Mouse (Mus musculus): Measurements from ENCODE around the gene Nek7. TPM values are rescaled to one million over a fixed set of nuclear protein-coding genes. Genes with fewer than 3 reads are reported as not detected.

Nek7 gene
- 17.2 and 17.6 TPM in 2 replicates for polyA plus RNA-seq (2016; fragmentation: Nextera tagmentation; extraction: Ambion mirVana)

DNA sequence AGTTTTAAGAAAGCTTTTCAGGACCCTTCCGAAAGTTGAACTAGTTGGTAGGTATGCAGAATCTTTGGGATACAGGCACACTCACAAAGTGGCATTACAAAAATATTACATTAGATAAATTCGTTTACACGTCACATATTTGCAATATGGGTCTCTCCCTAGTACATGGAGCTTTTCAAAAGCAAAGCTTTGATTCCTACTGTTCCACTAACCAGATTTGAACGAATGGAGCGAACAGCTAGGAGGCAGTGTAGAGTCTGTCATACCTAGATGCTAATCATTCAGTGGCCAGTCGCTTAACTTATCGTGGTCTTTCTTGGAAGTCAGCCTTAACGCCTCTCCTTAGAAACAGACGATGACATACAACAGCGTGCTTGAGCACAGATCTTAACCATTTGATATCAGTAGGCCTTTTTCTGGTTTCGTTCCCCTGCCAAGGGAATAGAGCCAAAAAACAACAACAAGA, at the start of gene Nek7:
Gene Nek7, minus strand, starts transcription at position 146 of the 466 bp plus-strand sequence.
- Histone ChIP-seq H3K4me1 (peaks cover 3% of the 10 kb centered on the region; the same call in 1 of the 2 replicates), H3K36me3 (no peaks in the 10 kb centered on the region), H3K9me3 (no peaks in the 10 kb centered on the region), H3K27ac (peak within 1 kb of the TSS; percentile 64; the same call in 1 of the 2 replicates), H3K9ac (peak within 1 kb of the TSS; percentile 76), H3K27me3 (replicated peaks) (no peaks in the 10 kb centered on the region), H3K4me2 (replicated peaks) (peak within 1 kb of the TSS; percentile 77), H3K4me3 (peak within 1 kb of the TSS; percentile 91)
- WGBS: 4% methylated on average over 11 of the region's 11 CpGs
- ATAC-seq (ENCODE audit: low FRiP score, low read depth): no peak

DNA sequence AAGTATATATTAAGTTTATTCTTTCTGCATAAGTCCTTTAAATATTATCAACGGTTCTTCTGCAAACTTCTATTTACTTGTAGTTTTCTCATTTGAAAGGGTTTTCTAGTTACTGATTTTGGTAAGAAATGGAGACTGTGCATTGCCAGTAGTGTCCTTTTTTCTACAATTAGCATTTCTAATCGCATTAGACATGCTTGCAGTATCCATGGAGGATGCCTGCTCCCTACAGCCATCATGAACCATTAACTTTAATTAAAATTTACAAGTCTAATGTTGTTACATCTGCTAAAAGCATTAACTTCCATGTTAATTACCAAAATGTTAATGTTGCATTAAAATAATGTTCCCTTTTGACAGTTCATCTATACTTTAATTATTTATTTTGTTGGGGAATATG, 42.4 kb upstream of the Nek7 start:
- ATAC-seq (ENCODE audit: low FRiP score, low read depth): peak; percentile 91
- Histone ChIP-seq H3K4me3 (no peak overlapping the region), H3K4me1 (no peaks in the 10 kb centered on the region), H3K9ac (no peak overlapping the region), H3K4me2 (replicated peaks) (no peak overlapping the region), H3K27ac (no peak overlapping the region), H3K36me3 (no peaks in the 10 kb centered on the region), H3K27me3 (replicated peaks) (no peaks in the 10 kb centered on the region), H3K9me3 (no peaks in the 10 kb centered on the region)
- 44% methylated on average over 2 of the region's 2 CpGs for WGBS

DNA sequence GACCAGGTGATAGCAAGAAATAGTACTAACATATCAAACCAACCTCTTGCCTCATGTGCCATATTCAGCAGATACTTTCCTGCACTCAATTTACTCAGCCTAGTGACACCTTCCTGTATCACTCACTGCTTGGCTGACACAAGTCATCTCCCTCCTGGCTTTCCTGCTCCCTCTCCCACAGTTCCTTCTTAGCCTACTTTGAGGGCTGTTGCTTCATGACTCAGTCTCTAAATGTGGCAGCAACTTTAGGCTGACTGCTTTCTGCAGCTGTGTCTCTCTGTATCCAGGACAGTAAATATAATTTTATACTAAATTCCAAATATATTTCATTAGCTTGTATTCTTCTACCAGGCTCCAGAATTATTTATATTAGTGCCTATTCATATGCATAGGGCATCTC, 34.3 kb upstream of the Nek7 start:
- no peak for ATAC-seq (ENCODE audit: low FRiP score, low read depth)
- Histone ChIP-seq H3K27me3 (replicated peaks) (no peaks in the 10 kb centered on the region), H3K4me1 (no peaks in the 10 kb centered on the region), H3K9me3 (no peaks in the 10 kb centered on the region), H3K27ac (no peak overlapping the region), H3K9ac (no peak overlapping the region), H3K36me3 (no peaks in the 10 kb centered on the region), H3K4me2 (replicated peaks) (no peak overlapping the region), H3K4me3 (no peak overlapping the region)

GRCm38 (mm10) chr1:138644991-138645390, 25.1 kb upstream of the Nek7 start:
- H3K36me3 ChIP-seq: no peaks in the 10 kb centered on the region
- 89% methylated on average over 3 of the region's 3 CpGs for WGBS

DNA sequence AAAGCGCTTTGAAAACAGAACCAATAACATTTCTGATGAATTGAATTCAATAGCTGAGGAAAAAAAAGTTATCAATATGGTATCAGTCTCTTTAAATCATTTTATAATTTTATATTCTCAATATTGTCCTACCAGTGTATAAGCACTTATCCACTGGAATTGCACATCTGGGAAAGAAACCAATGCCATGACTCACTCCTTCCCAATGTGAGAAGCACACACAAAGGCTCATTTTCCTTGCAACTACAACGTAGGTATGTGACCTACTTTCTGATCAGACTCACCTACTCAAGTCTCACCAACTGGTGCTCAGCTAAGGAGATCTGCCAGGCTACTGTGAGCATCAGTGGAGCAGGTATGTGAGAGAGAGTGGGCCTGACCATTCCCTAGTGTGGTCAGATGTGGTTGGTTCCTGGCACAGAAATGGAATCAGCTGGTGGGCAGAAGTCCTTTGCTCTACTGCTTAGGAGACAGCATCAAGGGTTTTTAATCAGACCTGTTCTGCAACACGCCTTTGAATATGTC, 23.4 kb upstream of the Nek7 start:
- no peak overlapping the region for H3K4me3 ChIP-seq
- H3K9me3 ChIP-seq: no peaks in the 10 kb centered on the region
- no peak overlapping the region for H3K27ac ChIP-seq
- ATAC-seq (ENCODE audit: low FRiP score, low read depth): no peak
- no peak overlapping the region for H3K9ac ChIP-seq
- no peaks in the 10 kb centered on the region for H3K36me3 ChIP-seq
- H3K4me1 ChIP-seq: no peaks in the 10 kb centered on the region
- no peaks in the 10 kb centered on the region for H3K27me3 ChIP-seq (replicated peaks)
- no peak overlapping the region for H3K4me2 ChIP-seq (replicated peaks)
- 85% methylated on average over 3 of the region's 3 CpGs for WGBS

More at GRCm38 (mm10) chr1:138644991-138645390, 25.1 kb upstream of the Nek7 start:
- Histone ChIP-seq H3K4me3 (no peak overlapping the region), H3K4me2 (replicated peaks) (no peak overlapping the region), H3K9me3 (no peaks in the 10 kb centered on the region), H3K27me3 (replicated peaks) (no peaks in the 10 kb centered on the region), H3K27ac (no peak overlapping the region), H3K9ac (no peak overlapping the region), H3K4me1 (no peaks in the 10 kb centered on the region)
- no peak for ATAC-seq (ENCODE audit: low FRiP score, low read depth)

DNA sequence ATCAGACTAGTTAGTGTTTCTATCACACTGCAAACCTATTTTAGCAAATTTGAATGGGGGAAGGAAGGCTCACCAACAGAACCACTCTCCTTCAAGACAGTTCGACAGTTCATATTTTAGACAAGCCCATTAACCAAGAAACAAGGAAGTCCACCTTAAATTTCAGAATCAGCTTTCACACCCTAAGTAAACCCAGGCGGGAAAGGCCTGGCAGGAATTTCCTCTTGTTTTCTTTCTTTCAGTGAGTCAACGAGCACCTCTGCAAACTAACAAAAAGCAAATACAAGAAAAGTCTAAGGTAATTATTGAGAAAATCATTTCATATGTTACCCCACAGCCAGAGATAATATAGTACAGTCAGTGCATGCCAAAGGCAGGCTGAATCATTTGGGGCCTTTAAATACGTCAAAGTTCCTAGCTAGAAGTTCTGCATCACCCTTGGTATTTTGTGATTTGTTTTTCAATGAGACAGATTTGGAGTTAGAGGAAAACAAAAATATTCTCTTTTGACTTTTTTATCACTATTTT, 21.1 kb upstream of the Nek7 start:
- whole genome bisulfite sequencing: 76% methylated on average over 4 of the region's 4 CpGs
- no peaks in the 10 kb centered on the region for H3K27me3 ChIP-seq (replicated peaks)
- H3K4me2 ChIP-seq (replicated peaks): no peak overlapping the region
- H3K36me3 ChIP-seq: no peaks in the 10 kb centered on the region
- no peak for ATAC-seq (ENCODE audit: low FRiP score, low read depth)
- H3K9ac ChIP-seq: no peak overlapping the region
- H3K4me3 ChIP-seq: no peak overlapping the region
- H3K9me3 ChIP-seq: no peaks in the 10 kb centered on the region
- H3K4me1 ChIP-seq: no peaks in the 10 kb centered on the region
- H3K27ac ChIP-seq: no peak overlapping the region

- Histone ChIP-seq H3K4me1 (no peaks in the 10 kb centered on the region), H3K36me3 (no peaks in the 10 kb centered on the region), H3K4me2 (replicated peaks) (no peak overlapping the region), H3K4me3 (no peak overlapping the region), H3K27ac (no peak overlapping the region), H3K27me3 (replicated peaks) (no peaks in the 10 kb centered on the region), H3K9me3 (no peaks in the 10 kb centered on the region), H3K9ac (no peak overlapping the region)
- ATAC-seq (ENCODE audit: low FRiP score, low read depth): no peak
Observed at GRCm38 (mm10) chr1:138637850-138638249, 17.9 kb upstream of the Nek7 start.

GRCm38 (mm10) chr1:138634561-138634960, 14.6 kb upstream of the Nek7 start:
- no peak for ATAC-seq (ENCODE audit: low FRiP score, low read depth)
- no peaks in the 10 kb centered on the region for H3K9me3 ChIP-seq
- H3K27ac ChIP-seq: no peak overlapping the region
- no peaks in the 10 kb centered on the region for H3K27me3 ChIP-seq (replicated peaks)
- H3K4me3 ChIP-seq: no peak overlapping the region
- no peak overlapping the region for H3K9ac ChIP-seq
- no peaks in the 10 kb centered on the region for H3K36me3 ChIP-seq
- no peaks in the 10 kb centered on the region for H3K4me1 ChIP-seq
- WGBS: 82% methylated on average over 1 of the region's 1 CpGs
- H3K4me2 ChIP-seq (replicated peaks): no peak overlapping the region

DNA sequence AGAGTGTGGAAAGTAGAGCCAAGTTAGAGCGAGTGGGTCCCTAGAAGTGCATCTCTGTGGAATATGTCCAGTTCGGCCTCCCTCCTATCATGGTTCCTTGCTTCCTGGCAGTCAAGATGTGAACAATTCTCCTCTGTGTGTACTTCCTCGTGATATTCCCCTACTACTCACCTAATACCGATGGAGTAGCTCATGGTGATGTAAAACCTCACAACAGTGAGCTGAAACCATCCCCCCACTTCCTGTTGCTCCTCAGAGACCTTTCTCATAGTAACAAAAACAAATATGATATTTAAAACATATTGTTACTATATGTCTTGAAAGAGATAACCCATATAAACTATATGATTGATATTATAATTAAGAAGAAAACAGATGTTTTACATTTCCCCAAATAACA, 9.0 kb upstream of the Nek7 start:
- Histone ChIP-seq H3K36me3 (no peaks in the 10 kb centered on the region), H3K9ac (no peak overlapping the region), H3K4me2 (replicated peaks) (no peak overlapping the region), H3K4me1 (no peaks in the 10 kb centered on the region), H3K27me3 (replicated peaks) (no peaks in the 10 kb centered on the region), H3K27ac (no peak overlapping the region), H3K4me3 (no peak overlapping the region), H3K9me3 (no peaks in the 10 kb centered on the region)
- 90% methylated on average over 4 of the region's 4 CpGs for WGBS
- no peak for ATAC-seq (ENCODE audit: low FRiP score, low read depth)

GRCm38 (mm10) chr1:138628486-138628885, 8.5 kb upstream of the Nek7 start:
- Histone ChIP-seq H3K9me3 (no peaks in the 10 kb centered on the region), H3K4me1 (no peaks in the 10 kb centered on the region), H3K36me3 (no peaks in the 10 kb centered on the region), H3K27me3 (replicated peaks) (no peaks in the 10 kb centered on the region), H3K9ac (no peak overlapping the region), H3K27ac (no peak overlapping the region), H3K4me3 (no peak overlapping the region), H3K4me2 (replicated peaks) (no peak overlapping the region)
- ATAC-seq (ENCODE audit: low FRiP score, low read depth): no peak
- 84% methylated on average over 3 of the region's 3 CpGs for WGBS

DNA sequence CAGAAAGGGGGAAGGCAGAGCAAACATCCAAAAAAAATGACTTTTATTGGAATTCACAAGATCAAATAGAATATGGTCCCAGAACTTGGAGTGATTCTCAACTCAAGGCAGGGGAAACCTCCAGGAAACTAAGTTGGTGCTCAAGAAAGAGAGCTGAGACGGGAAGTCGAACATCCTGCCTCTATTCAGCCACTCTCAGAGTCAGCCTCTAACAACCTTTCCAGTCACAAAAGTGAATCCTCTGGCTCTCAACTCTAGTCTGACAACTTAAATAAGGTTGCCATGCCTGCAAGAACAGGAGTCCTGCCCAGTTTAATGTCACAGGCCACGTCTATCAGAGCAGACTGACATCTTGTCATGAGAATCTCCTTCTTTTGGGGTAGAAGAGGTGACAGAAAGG, 7.9 kb upstream of the Nek7 start:
- no peaks in the 10 kb centered on the region for H3K36me3 ChIP-seq
- no peak overlapping the region for H3K27ac ChIP-seq
- H3K9me3 ChIP-seq: no peaks in the 10 kb centered on the region
- no peak for ATAC-seq (ENCODE audit: low FRiP score, low read depth)
- H3K27me3 ChIP-seq (replicated peaks): no peaks in the 10 kb centered on the region
- no peak overlapping the region for H3K4me2 ChIP-seq (replicated peaks)
- no peaks in the 10 kb centered on the region for H3K4me1 ChIP-seq
- no peak overlapping the region for H3K9ac ChIP-seq
- no peak overlapping the region for H3K4me3 ChIP-seq
- 79% methylated on average over 3 of the region's 3 CpGs for WGBS

- no peaks in the 10 kb centered on the region for H3K4me1 ChIP-seq
- WGBS: 82% methylated on average over 3 of the region's 3 CpGs
- H3K27ac ChIP-seq: no peak overlapping the region
- H3K4me3 ChIP-seq: no peak overlapping the region
- no peaks in the 10 kb centered on the region for H3K27me3 ChIP-seq (replicated peaks)
- no peak for ATAC-seq (ENCODE audit: low FRiP score, low read depth)
- H3K4me2 ChIP-seq (replicated peaks): no peak overlapping the region
- no peak overlapping the region for H3K9ac ChIP-seq
- H3K9me3 ChIP-seq: no peaks in the 10 kb centered on the region
- H3K36me3 ChIP-seq: no peaks in the 10 kb centered on the region
Observed at GRCm38 (mm10) chr1:138626288-138626687, 6.3 kb upstream of the Nek7 start.

- Histone ChIP-seq H3K27me3 (replicated peaks) (no peaks in the 10 kb centered on the region), H3K4me1 (no peaks in the 10 kb centered on the region), H3K4me3 (no peak overlapping the region), H3K4me2 (replicated peaks) (no peak overlapping the region), H3K9me3 (no peaks in the 10 kb centered on the region), H3K36me3 (no peaks in the 10 kb centered on the region), H3K27ac (no peak overlapping the region), H3K9ac (no peak overlapping the region)
- no peak for ATAC-seq (ENCODE audit: low FRiP score, low read depth)
- WGBS: 28% methylated on average over 1 of the region's 1 CpGs
Observed at GRCm38 (mm10) chr1:138623870-138624269, 3.9 kb upstream of the Nek7 start.
